Mouse (Mus musculus): ENCODE results near the gene Gpank1.

The Gpank1 gene

GRCm38 (mm10) chr17:35131038-35131437, 9.8 kb downstream of the Gpank1 start:
- DNase-seq (ENCODE audit: extremely low spot score, low spot score), result no peak

GRCm38 (mm10) chr17:35131500-35132173, 10.4 kb downstream of the Gpank1 start, which contains the start of gene Apom:
Gene Apom, minus strand, starts transcription at chr17:35132050.
- no peak for DNase-seq (ENCODE audit: extremely low spot score, low spot score)

GRCm38 (mm10) chr17:35132174-35132560, 10.9 kb downstream of the Gpank1 start:
- no peak for DNase-seq (ENCODE audit: extremely low spot score, low spot score)

- no peak for DNase-seq (ENCODE audit: extremely low spot score, low spot score)
Measured at GRCm38 (mm10) chr17:35133517-35133916, 12.3 kb downstream of the Gpank1 start.

GRCm38 (mm10) chr17:35134801-35135590, 13.7 kb downstream of the Gpank1 start, which contains the start of gene Bag6:
Gene Bag6, plus strand, starts transcription at chr17:35135178.
- peak; percentile 95 for DNase-seq (ENCODE audit: extremely low spot score, low spot score)

GRCm38 (mm10) chr17:35135591-35136320, 14.5 kb downstream of the Gpank1 start:
- DNase-seq (ENCODE audit: extremely low spot score, low spot score), result no peak

- DNase-seq (ENCODE audit: extremely low spot score, low spot score), result no peak
Measured at GRCm38 (mm10) chr17:35139269-35139668, 18.0 kb downstream of the Gpank1 start.

GRCm38 (mm10) chr17:35140490-35140996, 19.3 kb downstream of the Gpank1 start:
- no peak for DNase-seq (ENCODE audit: extremely low spot score, low spot score)

GRCm38 (mm10) chr17:35141971-35142370, 20.7 kb downstream of the Gpank1 start:
- no peak for DNase-seq (ENCODE audit: extremely low spot score, low spot score)

- DNase-seq (ENCODE audit: extremely low spot score, low spot score), result no peak
Measured at GRCm38 (mm10) chr17:35146139-35146538, 24.9 kb downstream of the Gpank1 start.

GRCm38 (mm10) chr17:35147348-35147747, 26.1 kb downstream of the Gpank1 start:
- no peak for DNase-seq (ENCODE audit: extremely low spot score, low spot score)

GRCm38 (mm10) chr17:35147922-35148639, 26.8 kb downstream of the Gpank1 start:
- DNase-seq (ENCODE audit: extremely low spot score, low spot score), result no peak

- DNase-seq (ENCODE audit: extremely low spot score, low spot score), result no peak
Measured at GRCm38 (mm10) chr17:35152121-35152520, 30.9 kb downstream of the Gpank1 start.

GRCm38 (mm10) chr17:35153077-35153476, 31.8 kb downstream of the Gpank1 start:
- no peak for DNase-seq (ENCODE audit: extremely low spot score, low spot score)

GRCm38 (mm10) chr17:35153931-35154330, 32.7 kb downstream of the Gpank1 start:
- no peak for DNase-seq (ENCODE audit: extremely low spot score, low spot score)

- DNase-seq (ENCODE audit: extremely low spot score, low spot score), result no peak
Measured at GRCm38 (mm10) chr17:35154616-35155015, 33.4 kb downstream of the Gpank1 start.

- DNase-seq (ENCODE audit: extremely low spot score, low spot score), result no peak
Measured at GRCm38 (mm10) chr17:35155451-35155850, 34.2 kb downstream of the Gpank1 start.

- DNase-seq (ENCODE audit: extremely low spot score, low spot score), result no peak
Measured at GRCm38 (mm10) chr17:35156461-35157200, 35.4 kb downstream of the Gpank1 start.

- DNase-seq (ENCODE audit: extremely low spot score, low spot score), result no peak
Measured at GRCm38 (mm10) chr17:35157254-35157653, 36.0 kb downstream of the Gpank1 start.

- DNase-seq (ENCODE audit: extremely low spot score, low spot score), result no peak
Measured at GRCm38 (mm10) chr17:35157661-35158175, 36.5 kb downstream of the Gpank1 start.

Measured in neural tube, embryonic 10.5 days (tissue).